Mouse (Mus musculus) neural tube, embryonic 15.5 days (tissue): ENCODE measurements at regions not wholly inside any gene's neighbourhood (a gene's known extent, or its start where the extent isn't known, plus 50 kb on each side); places are given as distances from the start of the nearest gene placed in this dataset.

Experiments used
- ATAC-seq: fragments of 200-750 bp; cut with Nextera tagmentation; 2 replicates; pipeline ENCODE4 v1.8.0; 2017; ENCODE audit warnings: mild to moderate bottlenecking, moderate TSS enrichment, moderate library complexity; ENCODE audit not compliant: low FRiP score
- H3K27ac ChIP-seq: fragments of 300-500 bp; sonication (generic); replicated peaks from 2 replicates; pipeline ENCODE4 v1.5.1; 2015; ENCODE audit warnings: mild to moderate bottlenecking, inconsistent platforms
- H3K27me3 ChIP-seq: fragments of 300-500 bp; sonication (generic); replicated peaks from 2 replicates; pipeline ENCODE4 v1.6.1; 2015; ENCODE audit warnings: inconsistent platforms
- H3K36me3 ChIP-seq: fragments of 300-500 bp; sonication (generic); 2 replicates; pipeline ENCODE4 v1.6.1; 2015; ENCODE audit warnings: inconsistent platforms
- H3K4me1 ChIP-seq: fragments of 300-500 bp; sonication (generic); 2 replicates; pipeline ENCODE4 v1.6.1; 2015; ENCODE audit warnings: inconsistent platforms
- H3K4me2 ChIP-seq: fragments of 300-500 bp; sonication (generic); 2 replicates; pipeline ENCODE4 v1.6.1; 2015; ENCODE audit warnings: inconsistent platforms, mild to moderate bottlenecking, moderate library complexity
- H3K4me3 ChIP-seq: fragments of 300-500 bp; sonication (generic); replicated peaks from 2 replicates; pipeline ENCODE4 v1.5.1; 2015; ENCODE audit warnings: mild to moderate bottlenecking, inconsistent platforms
- H3K9ac ChIP-seq: fragments of 300-500 bp; sonication (generic); replicated peaks from 2 replicates; pipeline ENCODE4 v1.6.1; 2015; ENCODE audit warnings: mild to moderate bottlenecking, inconsistent platforms
- H3K9me3 ChIP-seq: fragments of 300-500 bp; sonication (generic); replicated peaks from 2 replicates; pipeline ENCODE4 v1.6.1; 2016; ENCODE audit warnings: inconsistent platforms
- WGBS: fragments of 180-500 bp; shearing (Covaris S2); methylation state at CpG from one replicate; pipeline ENCODE4 v1.1.7; 2015; ENCODE audit warnings: mixed read lengths; 5-methylcytosine and 5-hydroxymethylcytosine counted together

DNA sequence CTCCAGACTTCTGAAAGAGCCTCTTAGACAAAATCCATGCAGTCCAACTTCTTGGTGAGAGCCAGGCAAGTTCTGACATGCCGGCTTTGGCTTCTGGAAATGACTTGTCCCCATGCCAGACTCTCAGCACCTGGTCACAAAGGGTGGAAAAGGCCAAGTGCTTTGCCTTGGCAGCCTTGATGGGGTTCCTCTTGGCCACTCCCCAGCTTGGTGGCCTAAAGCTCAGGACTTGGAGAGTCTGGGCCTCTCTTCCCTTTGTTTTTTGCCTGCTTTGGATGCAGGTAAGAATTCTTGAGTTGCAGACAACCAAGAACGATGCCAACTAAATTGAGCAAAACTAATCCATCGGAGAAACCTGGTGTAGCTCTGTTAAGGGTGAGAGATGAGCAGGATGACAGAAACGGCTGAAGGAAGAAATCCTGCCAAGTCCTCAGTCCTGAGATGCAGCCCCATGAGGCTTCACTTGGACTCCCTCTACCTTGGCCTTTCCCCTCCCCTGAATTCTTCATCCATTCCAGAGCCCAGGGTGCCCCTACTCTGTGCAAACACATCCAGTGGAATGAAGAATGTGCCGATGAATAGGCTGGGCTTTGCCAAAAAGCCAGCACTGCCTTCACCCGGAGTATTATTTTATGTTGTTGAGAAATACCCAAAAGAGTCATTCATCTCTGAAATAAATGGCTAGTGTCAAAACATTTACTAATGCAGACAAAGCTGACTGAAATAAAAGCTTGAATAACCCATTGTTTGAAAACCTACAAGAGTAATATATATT is 228.0 kb upstream of the Irx5 start:
- Histone ChIP-seq H3K4me3 (no peak overlapping the region), H3K4me2 (no peak overlapping the region), H3K36me3 (no peaks in the 10 kb centered on the region), H3K27ac (no peak overlapping the region), H3K9me3 (no peaks in the 10 kb centered on the region), H3K9ac (no peak overlapping the region), H3K4me1 (peaks cover 24% of the 10 kb centered on the region), H3K27me3 (peaks cover 13% of the 10 kb centered on the region)
- no peak for ATAC-seq
- 44% methylated on average over 6 of the region's 6 CpGs for WGBS

GRCm38 (mm10) chr8:92125631-92126030 is 231.8 kb upstream of the Irx5 start:
- Histone ChIP-seq H3K36me3 (no peaks in the 10 kb centered on the region), H3K4me1 (peaks cover 6% of the 10 kb centered on the region)
- WGBS: 85% methylated on average over 3 of the region's 3 CpGs

DNA sequence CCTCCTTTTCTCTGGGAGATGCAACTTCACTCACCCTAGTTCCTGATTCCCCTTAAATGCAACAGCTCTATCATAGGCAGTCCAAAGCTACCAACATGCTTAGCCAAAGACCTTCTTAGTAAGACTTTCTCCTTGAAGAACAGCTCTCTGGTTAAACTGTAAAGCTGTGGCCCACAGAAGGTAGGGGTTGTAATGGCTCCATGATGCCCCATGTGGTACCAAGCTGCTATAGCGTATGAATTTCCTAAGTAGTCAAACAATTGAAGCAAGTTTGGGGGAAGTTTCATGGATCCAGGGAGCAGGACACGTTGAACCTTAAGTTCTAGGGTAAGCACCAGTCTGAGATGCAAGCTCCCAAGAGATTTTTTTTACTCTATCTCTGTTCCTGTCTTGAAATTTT is 236.1 kb upstream of the Irx5 start:
- Histone ChIP-seq H3K27me3 (peaks cover 18% of the 10 kb centered on the region), H3K9me3 (no peaks in the 10 kb centered on the region), H3K27ac (no peak overlapping the region), H3K36me3 (no peaks in the 10 kb centered on the region), H3K4me3 (no peak overlapping the region), H3K4me2 (no peak overlapping the region), H3K9ac (no peak overlapping the region), H3K4me1 (no peaks in the 10 kb centered on the region)
- no peak for ATAC-seq
- 65% methylated on average over 2 of the region's 2 CpGs for WGBS

More at GRCm38 (mm10) chr8:92125631-92126030, 231.8 kb upstream of the Irx5 start:
- H3K27me3 ChIP-seq: peaks cover 15% of the 10 kb centered on the region
- no peaks in the 10 kb centered on the region for H3K9me3 ChIP-seq
- H3K9ac ChIP-seq: no peak overlapping the region
- H3K27ac ChIP-seq: no peak overlapping the region
- ATAC-seq: no peak
- no peak overlapping the region for H3K4me3 ChIP-seq
- H3K4me2 ChIP-seq: no peak overlapping the region

- peaks cover 12% of the 10 kb centered on the region for H3K4me1 ChIP-seq
- H3K27me3 ChIP-seq: peaks cover 13% of the 10 kb centered on the region; the same call in 1 of the 2 replicates
- ATAC-seq: no peak
- no peak overlapping the region for H3K4me2 ChIP-seq
- WGBS: 91% methylated on average over 15 of the region's 15 CpGs
- H3K27ac ChIP-seq: no peak overlapping the region
- H3K36me3 ChIP-seq: no peaks in the 10 kb centered on the region
- no peak overlapping the region for H3K4me3 ChIP-seq
- H3K9ac ChIP-seq: no peak overlapping the region
- H3K9me3 ChIP-seq: no peaks in the 10 kb centered on the region
Observed at GRCm38 (mm10) chr8:92115479-92116267, 241.8 kb upstream of the Irx5 start.

DNA sequence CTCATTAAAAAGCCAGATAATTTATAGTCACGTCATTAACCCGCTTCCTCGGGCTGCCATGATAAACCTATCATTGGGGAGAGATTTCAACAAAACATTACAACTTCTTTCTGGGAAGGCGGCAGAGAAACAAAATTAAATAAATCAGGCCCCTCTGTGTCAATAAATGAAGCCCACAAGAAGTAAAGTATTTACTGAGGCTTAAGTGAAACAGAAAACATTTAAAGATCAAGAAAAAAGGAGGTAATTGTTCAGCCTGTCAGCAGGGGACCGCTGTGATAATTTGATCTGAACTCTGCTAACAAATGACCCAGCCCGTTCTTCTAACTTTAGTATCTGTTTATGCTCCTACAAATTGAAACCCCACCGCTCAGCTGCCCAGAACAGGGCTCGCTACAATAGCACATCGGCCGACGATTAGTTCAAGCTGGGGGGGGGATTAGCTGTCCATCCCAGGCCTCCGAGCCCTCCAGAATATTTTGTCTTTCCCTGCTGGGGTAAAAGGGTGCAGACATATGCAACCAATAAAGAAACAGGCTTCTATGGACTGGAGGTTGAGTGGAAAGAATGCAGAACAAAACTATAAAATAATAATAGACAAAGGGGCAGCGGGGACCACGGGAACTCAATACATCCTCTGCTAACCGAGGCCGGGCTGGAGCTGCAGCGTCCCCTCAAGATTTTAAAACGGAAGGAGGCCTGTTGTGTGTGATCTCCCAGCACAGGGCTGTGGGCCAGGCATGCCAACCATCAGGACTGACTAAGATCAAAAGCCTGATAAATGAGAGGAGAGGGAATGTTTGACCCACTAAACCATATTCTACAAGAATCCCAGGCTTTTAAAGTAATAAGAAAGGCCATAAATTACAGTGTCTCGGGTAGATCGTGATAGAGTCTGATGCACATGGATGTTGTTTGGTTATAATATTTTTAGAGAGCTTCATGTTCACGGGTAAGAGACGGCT is 242.8 kb upstream of the Irx5 start:
- Histone ChIP-seq H3K36me3 (no peaks in the 10 kb centered on the region), H3K9ac (no peak overlapping the region), H3K4me2 (peak overlapping the region; percentile 25), H3K4me1 (peaks cover 12% of the 10 kb centered on the region), H3K9me3 (no peaks in the 10 kb centered on the region), H3K27me3 (peaks cover 10% of the 10 kb centered on the region; the same call in 1 of the 2 replicates), H3K27ac (no peak overlapping the region), H3K4me3 (no peak overlapping the region)
- WGBS: 9% methylated on average over 22 of the region's 22 CpGs
- no peak for ATAC-seq

GRCm38 (mm10) chr8:92113901-92114300 is 243.5 kb upstream of the Irx5 start:
- WGBS: 6% methylated on average over 9 of the region's 9 CpGs
- H3K4me2 ChIP-seq: peak overlapping the region; percentile 11; the same call in 1 of the 2 replicates

DNA sequence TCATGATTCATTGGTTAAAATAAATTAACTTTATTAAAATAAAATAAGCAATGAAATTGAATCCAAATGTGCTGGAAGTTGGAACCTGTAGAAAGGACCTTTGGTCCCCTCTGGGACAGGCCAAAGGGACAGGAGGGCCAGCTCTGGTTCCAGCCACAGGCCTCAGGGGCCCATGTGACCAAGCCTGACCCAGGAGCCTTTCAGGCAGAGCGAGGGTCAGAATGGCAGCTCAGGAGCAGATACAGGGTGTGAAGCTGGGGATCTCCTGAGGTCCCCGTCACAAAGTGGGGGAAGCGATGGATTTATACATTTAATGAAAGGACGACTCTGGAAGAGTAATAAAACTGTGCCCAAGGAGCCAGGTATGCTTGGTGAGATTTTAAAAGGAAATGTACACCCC is 244.0 kb upstream of the Irx5 start:
- Histone ChIP-seq H3K4me1 (peaks cover 12% of the 10 kb centered on the region), H3K4me2 (no peak overlapping the region), H3K9ac (no peak overlapping the region), H3K27me3 (peaks cover 10% of the 10 kb centered on the region; the same call in 1 of the 2 replicates), H3K9me3 (no peaks in the 10 kb centered on the region), H3K36me3 (no peaks in the 10 kb centered on the region), H3K4me3 (no peak overlapping the region), H3K27ac (no peak overlapping the region)
- WGBS: 53% methylated on average over 4 of the region's 4 CpGs
- no peak for ATAC-seq

More at GRCm38 (mm10) chr8:92113901-92114300, 243.5 kb upstream of the Irx5 start:
- H3K36me3 ChIP-seq: no peaks in the 10 kb centered on the region
- peaks cover 10% of the 10 kb centered on the region; the same call in 1 of the 2 replicates for H3K27me3 ChIP-seq
- H3K9ac ChIP-seq: no peak overlapping the region
- no peaks in the 10 kb centered on the region for H3K9me3 ChIP-seq
- H3K4me1 ChIP-seq: peaks cover 12% of the 10 kb centered on the region
- no peak overlapping the region for H3K4me3 ChIP-seq
- H3K27ac ChIP-seq: no peak overlapping the region
- no peak for ATAC-seq

DNA sequence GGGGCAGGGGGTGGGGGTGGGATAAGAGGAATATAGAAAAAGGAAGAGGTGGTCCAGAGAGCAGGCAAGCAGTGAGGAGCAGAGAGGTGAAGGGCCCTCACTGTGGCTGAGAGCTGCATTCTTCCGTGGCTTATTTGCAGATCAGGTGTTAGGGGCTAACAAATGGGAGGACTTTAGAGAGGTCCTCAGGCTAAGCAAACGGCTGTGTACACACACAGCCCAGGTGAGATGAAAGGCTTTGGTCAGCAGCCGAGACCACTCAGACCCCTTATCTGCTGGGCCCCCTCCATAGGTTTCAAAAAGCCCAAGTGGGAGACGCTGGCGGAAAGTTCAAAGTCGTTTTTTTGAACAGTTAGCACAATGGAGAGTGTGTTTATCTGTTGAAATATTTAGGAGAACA is 252.9 kb upstream of the Irx5 start:
- Histone ChIP-seq H3K4me2 (no peak overlapping the region), H3K36me3 (no peaks in the 10 kb centered on the region), H3K9me3 (no peaks in the 10 kb centered on the region), H3K9ac (no peak overlapping the region), H3K27ac (no peak overlapping the region), H3K4me3 (no peak overlapping the region), H3K27me3 (no peaks in the 10 kb centered on the region), H3K4me1 (no peaks in the 10 kb centered on the region)
- ATAC-seq: no peak
- WGBS: 73% methylated on average over 6 of the region's 6 CpGs

DNA sequence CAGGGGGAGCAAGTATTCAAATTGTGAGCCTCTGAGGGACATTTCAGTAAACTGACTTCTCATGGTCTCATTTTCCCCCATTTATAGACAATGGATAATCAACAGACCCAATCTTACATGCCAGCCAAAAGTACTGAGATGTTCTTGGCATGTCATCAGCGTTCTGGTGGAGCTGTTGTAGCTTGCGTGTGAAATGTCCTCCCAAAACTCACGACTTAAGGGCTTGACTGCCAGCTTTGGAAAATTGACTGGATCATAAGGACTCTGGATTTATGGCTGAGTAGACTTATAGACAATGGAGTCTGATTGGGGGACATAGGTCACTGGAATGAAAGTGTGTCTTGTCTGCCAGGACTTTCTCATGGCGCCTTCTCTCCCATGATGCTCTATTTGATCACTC is 254.9 kb upstream of the Irx5 start:
- Histone ChIP-seq H3K4me2 (no peak overlapping the region), H3K4me3 (no peak overlapping the region), H3K36me3 (no peaks in the 10 kb centered on the region), H3K9me3 (no peaks in the 10 kb centered on the region), H3K4me1 (no peaks in the 10 kb centered on the region), H3K27me3 (peaks cover under 1% of the 10 kb centered on the region; the same call in 1 of the 2 replicates), H3K9ac (no peak overlapping the region), H3K27ac (no peak overlapping the region)
- no peak for ATAC-seq
- WGBS: 86% methylated on average over 4 of the region's 4 CpGs

- WGBS: 28% methylated on average over 12 of the region's 12 CpGs
- H3K9me3 ChIP-seq: no peaks in the 10 kb centered on the region
- ATAC-seq: no peak
- H3K27me3 ChIP-seq: peaks cover 18% of the 10 kb centered on the region
- H3K36me3 ChIP-seq: no peaks in the 10 kb centered on the region
- no peak overlapping the region for H3K4me2 ChIP-seq
- 0 out of 2 replicates have a peak, but pooled peaks cover 2% of the 10 kb centered on the region for H3K4me1 ChIP-seq
- H3K27ac ChIP-seq: no peak overlapping the region
- no peak overlapping the region for H3K4me3 ChIP-seq
- H3K9ac ChIP-seq: no peak overlapping the region
Observed at GRCm38 (mm10) chr8:92095276-92095675, 262.1 kb upstream of the Irx5 start.

DNA sequence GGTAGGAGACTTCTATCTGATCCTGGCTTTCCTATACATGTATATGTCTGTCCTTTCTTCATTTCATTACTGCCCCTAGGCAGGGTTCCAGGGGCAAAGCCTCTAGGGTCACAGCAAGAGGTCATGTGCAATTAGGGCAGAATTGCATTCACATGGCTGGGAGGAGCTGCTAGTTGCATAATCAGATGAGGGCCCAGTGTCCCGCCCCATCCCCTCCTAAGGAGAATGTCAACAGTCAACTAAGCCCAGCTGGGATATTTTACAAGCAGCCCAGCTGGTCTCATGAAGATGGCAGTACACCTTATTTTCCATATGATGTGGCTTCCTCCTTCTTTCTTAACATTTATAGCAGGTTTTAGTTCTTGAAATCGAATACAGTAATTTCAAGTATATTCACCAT is 273.3 kb upstream of the Irx5 start:
- Histone ChIP-seq H3K9me3 (no peaks in the 10 kb centered on the region), H3K4me1 (no peaks in the 10 kb centered on the region), H3K4me3 (no peak overlapping the region), H3K27ac (no peak overlapping the region), H3K4me2 (no peak overlapping the region), H3K9ac (no peak overlapping the region), H3K36me3 (no peaks in the 10 kb centered on the region), H3K27me3 (peaks cover 3% of the 10 kb centered on the region; the same call in 1 of the 2 replicates)
- 62% methylated on average over 2 of the region's 2 CpGs for WGBS
- ATAC-seq: no peak
